Mouse (Mus musculus): ENCODE measurements around the gene Pamr1. TPM values are rescaled to one million over a fixed set of nuclear protein-coding genes. Genes with fewer than 3 reads are reported as not detected.

Pamr1 gene
- polyA plus RNA-seq, 1 experiment from 2014 or later, result 1.7 TPM

GRCm38 (mm10) chr2:102622176-102622575, 72.4 kb downstream of the Pamr1 start:
- WGBS, result 92% methylated on average over 5 of the region's 5 CpGs
- H3K27me3 ChIP-seq (ENCODE audit: low read depth, poor library complexity, severe bottlenecking), result no peaks in the 10 kb centered on the region

GRCm38 (mm10) chr2:102622943-102623342, 73.1 kb downstream of the Pamr1 start:
- no peak for DNase-seq (ENCODE audit: low spot score)
- no peaks in the 10 kb centered on the region for H3K36me3 ChIP-seq
- H3K27ac ChIP-seq, result no peak overlapping the region
- no peaks in the 10 kb centered on the region for H3K27me3 ChIP-seq (ENCODE audit: low read depth, poor library complexity, severe bottlenecking)
- H3K9me3 ChIP-seq (replicated peaks), result no peaks in the 10 kb centered on the region
- H3K4me1 ChIP-seq, result no peaks in the 10 kb centered on the region
- no peak overlapping the region for H3K4me3 ChIP-seq

More at GRCm38 (mm10) chr2:102622176-102622575, 72.4 kb downstream of the Pamr1 start:
- no peaks in the 10 kb centered on the region for H3K36me3 ChIP-seq
- no peaks in the 10 kb centered on the region for H3K9me3 ChIP-seq (replicated peaks)
- H3K4me3 ChIP-seq, result no peak overlapping the region
- no peak overlapping the region for H3K27ac ChIP-seq
- no peaks in the 10 kb centered on the region for H3K4me1 ChIP-seq
- no peak for DNase-seq (ENCODE audit: low spot score)

GRCm38 (mm10) chr2:102624538-102624937, 74.7 kb downstream of the Pamr1 start:
- no peaks in the 10 kb centered on the region for H3K4me1 ChIP-seq
- no peak overlapping the region for H3K27ac ChIP-seq
- no peaks in the 10 kb centered on the region for H3K36me3 ChIP-seq
- no peaks in the 10 kb centered on the region for H3K27me3 ChIP-seq (ENCODE audit: low read depth, poor library complexity, severe bottlenecking)
- no peaks in the 10 kb centered on the region for H3K9me3 ChIP-seq (replicated peaks)
- no peak overlapping the region for H3K4me3 ChIP-seq
- DNase-seq (ENCODE audit: low spot score), result no peak
- WGBS, result 84% methylated on average over 1 of the region's 1 CpGs

GRCm38 (mm10) chr2:102632361-102632760, 82.5 kb downstream of the Pamr1 start:
- no peaks in the 10 kb centered on the region for H3K36me3 ChIP-seq
- H3K4me1 ChIP-seq, result no peaks in the 10 kb centered on the region
- no peaks in the 10 kb centered on the region for H3K27me3 ChIP-seq (ENCODE audit: low read depth, poor library complexity, severe bottlenecking)
- no peak for DNase-seq (ENCODE audit: low spot score)
- H3K9me3 ChIP-seq (replicated peaks), result no peaks in the 10 kb centered on the region
- H3K27ac ChIP-seq, result no peak overlapping the region
- H3K4me3 ChIP-seq, result no peak overlapping the region
- WGBS, result 95% methylated on average over 4 of the region's 4 CpGs

- H3K36me3 ChIP-seq, result no peaks in the 10 kb centered on the region
Observed at GRCm38 (mm10) chr2:102634010-102634409, 84.2 kb downstream of the Pamr1 start.

GRCm38 (mm10) chr2:102635523-102636060, 85.8 kb downstream of the Pamr1 start:
- H3K9me3 ChIP-seq (replicated peaks), result no peaks in the 10 kb centered on the region
- no peaks in the 10 kb centered on the region for H3K36me3 ChIP-seq
- no peaks in the 10 kb centered on the region for H3K27me3 ChIP-seq (ENCODE audit: low read depth, poor library complexity, severe bottlenecking)
- WGBS, result 80% methylated on average over 3 of the region's 3 CpGs
- no peak overlapping the region for H3K4me3 ChIP-seq
- DNase-seq (ENCODE audit: low spot score), result no peak
- no peaks in the 10 kb centered on the region for H3K4me1 ChIP-seq
- H3K27ac ChIP-seq, result no peak overlapping the region

More at GRCm38 (mm10) chr2:102634010-102634409, 84.2 kb downstream of the Pamr1 start:
- WGBS, result 87% methylated on average over 1 of the region's 1 CpGs
- Histone ChIP-seq H3K9me3 (replicated peaks) (no peaks in the 10 kb centered on the region), H3K27ac (no peak overlapping the region), H3K4me1 (no peaks in the 10 kb centered on the region), H3K4me3 (no peak overlapping the region), H3K27me3 (ENCODE audit: low read depth, poor library complexity, severe bottlenecking) (no peaks in the 10 kb centered on the region)
- no peak for DNase-seq (ENCODE audit: low spot score)

GRCm38 (mm10) chr2:102636116-102636600, 86.3 kb downstream of the Pamr1 start:
- Histone ChIP-seq H3K4me1 (no peaks in the 10 kb centered on the region), H3K27me3 (ENCODE audit: low read depth, poor library complexity, severe bottlenecking) (no peaks in the 10 kb centered on the region), H3K27ac (no peak overlapping the region), H3K9me3 (replicated peaks) (no peaks in the 10 kb centered on the region), H3K36me3 (no peaks in the 10 kb centered on the region), H3K4me3 (no peak overlapping the region)
- no peak for DNase-seq (ENCODE audit: low spot score)
- WGBS, result 92% methylated on average over 7 of the region's 7 CpGs

- Histone ChIP-seq H3K4me3 (no peak overlapping the region), H3K27ac (no peak overlapping the region), H3K36me3 (no peaks in the 10 kb centered on the region), H3K4me1 (no peaks in the 10 kb centered on the region), H3K9me3 (replicated peaks) (no peaks in the 10 kb centered on the region), H3K27me3 (ENCODE audit: low read depth, poor library complexity, severe bottlenecking) (no peaks in the 10 kb centered on the region)
- DNase-seq (ENCODE audit: low spot score), result no peak
- WGBS, result 71% methylated on average over 5 of the region's 5 CpGs
Observed at GRCm38 (mm10) chr2:102638140-102638539, 88.3 kb downstream of the Pamr1 start.

- Histone ChIP-seq H3K27me3 (ENCODE audit: low read depth, poor library complexity, severe bottlenecking) (no peaks in the 10 kb centered on the region), H3K27ac (no peak overlapping the region), H3K4me3 (no peak overlapping the region), H3K36me3 (no peaks in the 10 kb centered on the region), H3K4me1 (no peaks in the 10 kb centered on the region), H3K9me3 (replicated peaks) (no peaks in the 10 kb centered on the region)
- no peak for DNase-seq (ENCODE audit: low spot score)
- 77% methylated on average over 2 of the region's 2 CpGs for WGBS
Observed at GRCm38 (mm10) chr2:102638690-102639089, 88.9 kb downstream of the Pamr1 start.

- WGBS, result 81% methylated on average over 10 of the region's 10 CpGs
- Histone ChIP-seq H3K4me1 (peaks cover 2% of the 10 kb centered on the region; the same call in 1 of the 2 replicates), H3K9me3 (replicated peaks) (no peaks in the 10 kb centered on the region), H3K4me3 (no peak overlapping the region), H3K36me3 (no peaks in the 10 kb centered on the region), H3K27ac (no peak overlapping the region), H3K27me3 (ENCODE audit: low read depth, poor library complexity, severe bottlenecking) (no peaks in the 10 kb centered on the region)
- DNase-seq (ENCODE audit: low spot score), result no peak
Observed at GRCm38 (mm10) chr2:102648845-102649500, 99.2 kb downstream of the Pamr1 start.

- WGBS, result 90% methylated on average over 4 of the region's 4 CpGs
- no peaks in the 10 kb centered on the region for H3K36me3 ChIP-seq
- no peaks in the 10 kb centered on the region for H3K27me3 ChIP-seq (ENCODE audit: low read depth, poor library complexity, severe bottlenecking)
Observed at GRCm38 (mm10) chr2:102650322-102650721, 100.5 kb downstream of the Pamr1 start.

GRCm38 (mm10) chr2:102655966-102656725, 106.3 kb downstream of the Pamr1 start:
- Histone ChIP-seq H3K4me3 (no peak overlapping the region), H3K4me1 (peaks cover 20% of the 10 kb centered on the region), H3K27ac (no peak overlapping the region), H3K36me3 (no peaks in the 10 kb centered on the region), H3K27me3 (ENCODE audit: low read depth, poor library complexity, severe bottlenecking) (peaks cover 51% of the 10 kb centered on the region), H3K9me3 (replicated peaks) (no peaks in the 10 kb centered on the region)
- 71% methylated on average over 8 of the region's 8 CpGs for WGBS
- no peak for DNase-seq (ENCODE audit: low spot score)

More at GRCm38 (mm10) chr2:102650322-102650721, 100.5 kb downstream of the Pamr1 start:
- Histone ChIP-seq H3K9me3 (replicated peaks) (no peaks in the 10 kb centered on the region), H3K4me3 (no peak overlapping the region), H3K27ac (no peak overlapping the region), H3K4me1 (peaks cover 2% of the 10 kb centered on the region; the same call in 1 of the 2 replicates)
- no peak for DNase-seq (ENCODE audit: low spot score)

- DNase-seq (ENCODE audit: low spot score), result peak; percentile 31
- WGBS, result 3% methylated on average over 7 of the region's 7 CpGs
- Histone ChIP-seq H3K36me3 (no peaks in the 10 kb centered on the region), H3K9me3 (replicated peaks) (no peaks in the 10 kb centered on the region), H3K4me1 (peaks cover 26% of the 10 kb centered on the region), H3K27ac (no peak overlapping the region), H3K4me3 (peak overlapping the region; percentile 81), H3K27me3 (ENCODE audit: low read depth, poor library complexity, severe bottlenecking) (peaks cover 54% of the 10 kb centered on the region)
Observed at GRCm38 (mm10) chr2:102657726-102658125, 107.9 kb downstream of the Pamr1 start.

All from limb, embryonic 10.5 days (tissue).